Mouse (Mus musculus): ENCODE measurements at regions not wholly inside any gene's neighbourhood (a gene's known extent, or its start where the extent isn't known, plus 50 kb on each side); places are given as distances from the start of the nearest gene placed in this dataset.

DNA sequence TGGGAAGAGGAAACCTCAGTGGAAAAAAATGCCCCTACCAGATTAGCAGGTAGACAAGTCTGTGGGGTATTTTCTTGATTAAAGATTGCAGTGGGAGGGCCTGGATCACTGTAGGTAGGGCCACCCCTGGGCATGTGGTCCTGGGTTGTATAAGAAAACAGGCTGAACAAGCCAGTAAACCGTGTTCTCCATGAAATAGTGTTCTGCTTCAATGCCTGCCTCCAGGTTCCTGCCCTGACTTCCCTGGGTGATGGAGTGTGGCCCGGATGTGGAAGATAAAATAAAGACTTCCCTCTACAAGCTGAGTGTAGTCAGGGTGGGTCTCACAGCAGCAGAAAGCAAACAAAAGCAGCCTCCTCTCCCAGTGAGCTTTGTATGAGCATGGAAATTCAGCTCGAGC, 231.6 kb downstream of the Bcl11b start:
- TF ChIP-seq MAX (IDR thresholded peaks at IDR 0.05), result no peak
- no peaks in the 10 kb centered on the region for H3K36me3 ChIP-seq (ENCODE audit: control insufficient read depth, insufficient read depth)
- H3K4me3 ChIP-seq (ENCODE audit: insufficient read depth, poor library complexity, severe bottlenecking), result no peak overlapping the region
- no peaks in the 10 kb centered on the region for H3K79me2 ChIP-seq (ENCODE audit: control insufficient read depth, insufficient read depth)
- no peak overlapping the region for H3ac ChIP-seq (ENCODE audit: control insufficient read depth, insufficient read length, low read depth)
- no peaks in the 10 kb centered on the region for H3K27me3 ChIP-seq (ENCODE audit: control insufficient read depth, insufficient read depth, insufficient read length)
- no peaks in the 10 kb centered on the region for H3K79me3 ChIP-seq (ENCODE audit: low read depth)

DNA sequence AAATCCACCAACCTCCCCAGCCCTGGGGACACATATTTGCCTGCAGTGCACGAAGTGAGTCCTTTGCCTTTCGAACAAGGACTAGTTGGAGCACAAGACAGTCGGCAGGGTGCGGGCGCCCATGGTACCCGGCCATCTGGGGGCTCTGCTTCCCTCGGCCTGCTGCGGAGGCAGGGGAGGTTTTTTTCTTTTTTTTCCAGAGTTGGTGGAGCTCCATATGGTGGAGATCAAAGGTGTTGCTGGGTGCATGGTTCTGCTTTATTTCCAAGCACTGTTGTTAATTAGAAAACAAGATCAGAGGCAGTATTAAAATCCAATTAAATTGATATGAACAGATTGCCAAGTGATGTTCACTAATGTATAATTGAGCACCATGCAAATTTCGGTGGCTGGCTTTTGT, 225.4 kb downstream of the Bcl11b start:
- no peaks in the 10 kb centered on the region for H3K36me3 ChIP-seq (ENCODE audit: control insufficient read depth, insufficient read depth)
- H3K79me2 ChIP-seq (ENCODE audit: control insufficient read depth, insufficient read depth), result no peaks in the 10 kb centered on the region
- peaks cover 4% of the 10 kb centered on the region for H3K27me3 ChIP-seq (ENCODE audit: control insufficient read depth, insufficient read depth, insufficient read length)
- no peak for TF ChIP-seq MAX (IDR thresholded peaks at IDR 0.05)
- no peak for TF ChIP-seq MYOD1 (IDR thresholded peaks at IDR 0.05; ENCODE audit: control insufficient read depth, insufficient read length, low read depth)
- TF ChIP-seq MYOG (IDR thresholded peaks at IDR 0.05; ENCODE audit: control insufficient read depth, extremely low read depth, insufficient read length), result no peak
- no peak for TF ChIP-seq CTCF (IDR thresholded peaks at IDR 0.05; ENCODE audit: control insufficient read depth, insufficient read depth, insufficient read length)
- TF ChIP-seq FOSL1 (IDR thresholded peaks at IDR 0.05; ENCODE audit: insufficient read depth, low read length, poor library complexity, severe bottlenecking), result no peak
- TF ChIP-seq CEBPB (IDR thresholded peaks at IDR 0.05; ENCODE audit: low read depth), result no peak
- no peak for TF ChIP-seq USF1 (IDR thresholded peaks at IDR 0.05; ENCODE audit: low read depth)
- H3ac ChIP-seq (ENCODE audit: control insufficient read depth, insufficient read length, low read depth), result no peak overlapping the region
- no peak overlapping the region for H3K4me3 ChIP-seq (ENCODE audit: insufficient read depth, poor library complexity, severe bottlenecking)
- no peaks in the 10 kb centered on the region for H3K79me3 ChIP-seq (ENCODE audit: low read depth)

DNA sequence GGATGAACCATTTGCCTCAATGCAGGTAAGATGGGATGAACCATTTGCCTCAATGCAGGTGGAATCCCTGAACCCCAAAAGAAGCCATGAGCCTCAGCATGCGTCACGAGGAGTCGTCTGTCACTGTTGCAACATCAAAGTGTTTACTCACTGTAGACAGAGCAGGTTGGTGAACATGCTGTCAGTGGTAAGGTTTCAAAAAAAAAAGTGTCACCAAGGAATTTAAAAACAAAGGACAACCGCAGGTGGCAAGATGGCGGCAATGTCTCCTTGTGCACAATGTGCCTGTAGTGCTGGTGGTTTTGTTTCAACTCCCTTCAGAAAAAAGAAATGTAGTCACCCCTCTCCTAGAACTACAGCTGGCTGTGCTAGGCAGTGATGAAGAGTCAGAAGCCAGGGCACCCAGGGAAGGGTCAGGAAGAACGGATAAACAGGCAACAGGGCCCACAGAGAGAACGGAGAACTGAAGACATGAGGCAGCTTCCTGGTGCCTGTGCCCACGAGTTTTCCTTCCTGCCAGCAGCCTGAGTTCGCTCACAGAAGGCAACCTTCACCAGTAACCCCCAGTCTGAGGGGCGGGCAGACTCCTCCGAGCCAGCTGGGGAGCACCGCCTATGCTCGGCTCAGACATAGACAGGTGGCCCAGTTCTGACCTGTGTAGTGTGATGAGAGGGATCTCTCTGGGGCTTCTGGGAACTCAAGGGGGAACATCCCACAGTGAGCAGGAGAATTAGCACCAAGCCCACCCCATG, 223.9 kb downstream of the Bcl11b start:
- H3K27me3 ChIP-seq (ENCODE audit: control insufficient read depth, insufficient read depth, insufficient read length), result peaks cover 9% of the 10 kb centered on the region
- H3K36me3 ChIP-seq (ENCODE audit: control insufficient read depth, insufficient read depth), result no peaks in the 10 kb centered on the region
- H3K4me3 ChIP-seq (ENCODE audit: insufficient read depth, poor library complexity, severe bottlenecking), result no peak overlapping the region
- H3K79me3 ChIP-seq (ENCODE audit: low read depth), result no peaks in the 10 kb centered on the region
- H3K79me2 ChIP-seq (ENCODE audit: control insufficient read depth, insufficient read depth), result no peaks in the 10 kb centered on the region
- no peak overlapping the region for H3ac ChIP-seq (ENCODE audit: control insufficient read depth, insufficient read length, low read depth)
- TF ChIP-seq MYOD1 (IDR thresholded peaks at IDR 0.05; ENCODE audit: control insufficient read depth, insufficient read length, low read depth), result no peak
- TF ChIP-seq MAX (IDR thresholded peaks at IDR 0.05), result no peak
- TF ChIP-seq FOSL1 (IDR thresholded peaks at IDR 0.05; ENCODE audit: insufficient read depth, low read length, poor library complexity, severe bottlenecking), result no peak
- no peak for TF ChIP-seq MYOG (IDR thresholded peaks at IDR 0.05; ENCODE audit: control insufficient read depth, extremely low read depth, insufficient read length)
- TF ChIP-seq CEBPB (IDR thresholded peaks at IDR 0.05; ENCODE audit: low read depth), result no peak
- TF ChIP-seq CTCF (IDR thresholded peaks at IDR 0.05; ENCODE audit: control insufficient read depth, insufficient read depth, insufficient read length), result no peak
- TF ChIP-seq USF1 (IDR thresholded peaks at IDR 0.05; ENCODE audit: low read depth), result no peak

DNA sequence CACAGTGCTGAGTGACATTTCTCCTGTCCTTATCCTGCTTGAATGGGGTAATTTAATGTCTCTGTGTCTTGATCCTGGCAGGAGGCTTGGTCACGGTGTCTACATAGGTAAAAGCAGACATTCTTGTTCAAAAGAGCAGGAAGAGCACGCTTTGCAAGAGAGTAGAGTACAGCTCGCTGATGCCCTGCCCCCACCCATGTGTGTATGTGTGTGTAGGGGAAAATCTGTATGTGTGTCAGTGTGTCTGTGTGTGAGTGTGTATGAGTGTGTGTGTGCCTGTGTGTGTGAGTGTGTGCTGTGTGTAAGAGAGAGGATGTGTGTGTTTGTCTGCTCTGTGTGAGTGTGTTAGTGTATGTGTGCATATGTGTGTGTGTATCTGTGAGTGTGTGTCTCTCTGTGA, 221.3 kb downstream of the Bcl11b start:
- peaks cover 9% of the 10 kb centered on the region for H3K27me3 ChIP-seq (ENCODE audit: control insufficient read depth, insufficient read depth, insufficient read length)
- TF ChIP-seq MYOD1 (IDR thresholded peaks at IDR 0.05; ENCODE audit: control insufficient read depth, insufficient read length, low read depth) (no peak), USF1 (IDR thresholded peaks at IDR 0.05; ENCODE audit: low read depth) (no peak), CEBPB (IDR thresholded peaks at IDR 0.05; ENCODE audit: low read depth) (no peak), FOSL1 (IDR thresholded peaks at IDR 0.05; ENCODE audit: insufficient read depth, low read length, poor library complexity, severe bottlenecking) (no peak)
- H3ac ChIP-seq (ENCODE audit: control insufficient read depth, insufficient read length, low read depth), result no peak overlapping the region
- H3K4me3 ChIP-seq (ENCODE audit: insufficient read depth, poor library complexity, severe bottlenecking), result no peak overlapping the region
- no peaks in the 10 kb centered on the region for H3K79me2 ChIP-seq (ENCODE audit: control insufficient read depth, insufficient read depth)
- H3K36me3 ChIP-seq (ENCODE audit: control insufficient read depth, insufficient read depth), result no peaks in the 10 kb centered on the region
- H3K79me3 ChIP-seq (ENCODE audit: low read depth), result no peaks in the 10 kb centered on the region

DNA sequence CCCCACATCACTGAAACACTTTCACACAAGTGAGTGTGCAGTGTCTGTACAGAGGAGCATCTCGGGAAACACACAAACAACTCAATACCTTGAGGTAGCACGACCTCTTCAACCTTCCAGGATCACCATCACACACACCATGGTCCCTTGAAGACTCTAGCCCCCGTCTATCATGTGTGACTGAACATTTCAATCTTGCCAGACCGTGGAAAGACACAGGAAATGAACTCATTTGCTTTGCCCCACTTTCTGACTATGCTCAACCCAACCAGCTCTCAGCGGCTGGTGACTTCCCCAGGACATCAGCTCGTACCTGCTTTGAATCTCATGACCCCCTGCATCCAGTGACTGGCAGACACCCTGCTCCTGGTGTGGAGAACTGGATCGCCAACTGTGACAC, 219.6 kb downstream of the Bcl11b start:
- Histone ChIP-seq H3K79me2 (ENCODE audit: control insufficient read depth, insufficient read depth) (no peaks in the 10 kb centered on the region), H3K36me3 (ENCODE audit: control insufficient read depth, insufficient read depth) (no peaks in the 10 kb centered on the region), H3ac (ENCODE audit: control insufficient read depth, insufficient read length, low read depth) (no peak overlapping the region), H3K27me3 (ENCODE audit: control insufficient read depth, insufficient read depth, insufficient read length) (peaks cover 9% of the 10 kb centered on the region), H3K79me3 (ENCODE audit: low read depth) (no peaks in the 10 kb centered on the region), H3K4me3 (ENCODE audit: insufficient read depth, poor library complexity, severe bottlenecking) (no peak overlapping the region)
- TF ChIP-seq MYOD1 (IDR thresholded peaks at IDR 0.05; ENCODE audit: control insufficient read depth, insufficient read length, low read depth) (no peak), MYOG (IDR thresholded peaks at IDR 0.05; ENCODE audit: control insufficient read depth, extremely low read depth, insufficient read length) (no peak), CEBPB (IDR thresholded peaks at IDR 0.05; ENCODE audit: low read depth) (no peak), FOSL1 (IDR thresholded peaks at IDR 0.05; ENCODE audit: insufficient read depth, low read length, poor library complexity, severe bottlenecking) (no peak), USF1 (IDR thresholded peaks at IDR 0.05; ENCODE audit: low read depth) (no peak), CTCF (IDR thresholded peaks at IDR 0.05; ENCODE audit: control insufficient read depth, insufficient read depth, insufficient read length) (no peak), MAX (IDR thresholded peaks at IDR 0.05) (no peak)

DNA sequence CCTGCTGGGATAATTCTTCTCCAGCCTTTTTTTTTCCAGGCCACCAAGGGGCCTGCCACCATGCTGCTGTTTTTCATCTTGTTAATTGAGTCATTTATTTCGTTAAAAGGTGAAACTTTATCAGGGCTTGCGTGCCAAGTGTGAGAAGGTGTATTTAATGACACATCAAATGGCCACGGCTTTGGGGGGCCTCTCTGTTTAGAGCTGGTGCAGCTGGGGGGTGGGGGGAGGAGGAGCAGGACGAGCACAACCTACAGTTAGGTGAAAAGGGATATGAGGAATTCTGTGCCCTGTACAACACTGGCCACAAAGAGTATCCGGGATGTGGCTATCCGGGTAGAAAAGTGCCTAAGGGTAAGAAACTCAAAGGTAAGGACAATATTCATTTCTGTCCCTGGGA, 213.6 kb downstream of the Bcl11b start:
- no peak for TF ChIP-seq MYOG (IDR thresholded peaks at IDR 0.05; ENCODE audit: control insufficient read depth, extremely low read depth, insufficient read length)
- TF ChIP-seq MYOD1 (IDR thresholded peaks at IDR 0.05; ENCODE audit: control insufficient read depth, insufficient read length, low read depth), result no peak
- TF ChIP-seq MAX (IDR thresholded peaks at IDR 0.05), result no peak
- no peak for TF ChIP-seq CTCF (IDR thresholded peaks at IDR 0.05; ENCODE audit: control insufficient read depth, insufficient read depth, insufficient read length)
- TF ChIP-seq CEBPB (IDR thresholded peaks at IDR 0.05; ENCODE audit: low read depth), result no peak
- no peak for TF ChIP-seq FOSL1 (IDR thresholded peaks at IDR 0.05; ENCODE audit: insufficient read depth, low read length, poor library complexity, severe bottlenecking)
- no peak for TF ChIP-seq USF1 (IDR thresholded peaks at IDR 0.05; ENCODE audit: low read depth)
- Histone ChIP-seq H3K79me2 (ENCODE audit: control insufficient read depth, insufficient read depth) (no peaks in the 10 kb centered on the region), H3ac (ENCODE audit: control insufficient read depth, insufficient read length, low read depth) (no peak overlapping the region), H3K36me3 (ENCODE audit: control insufficient read depth, insufficient read depth) (no peaks in the 10 kb centered on the region), H3K79me3 (ENCODE audit: low read depth) (no peaks in the 10 kb centered on the region), H3K27me3 (ENCODE audit: control insufficient read depth, insufficient read depth, insufficient read length) (no peaks in the 10 kb centered on the region), H3K4me3 (ENCODE audit: insufficient read depth, poor library complexity, severe bottlenecking) (no peak overlapping the region)
